Mouse (Mus musculus) testis, adult 2 months (tissue): ENCODE results near the gene Tagln2.

Source experiments
- CTCF ChIP-seq: fragments of 200-500 bp; IDR thresholded peaks from 2 replicates; pipeline ENCODE4 v1.5.1; 2012; ENCODE audit warnings: low read depth, mild to moderate bottlenecking, inconsistent platforms, low read length, moderate library complexity; ENCODE audit not compliant: control insufficient read depth, insufficient read depth, insufficient replicate concordance
- POLR2A ChIP-seq: fragments of 200-500 bp; IDR thresholded peaks from 2 replicates; pipeline ENCODE4 v1.6.1; 2012; ENCODE audit warnings: low read depth, mild to moderate bottlenecking, inconsistent platforms, low read length, moderate library complexity; ENCODE audit not compliant: control insufficient read depth

DNA sequence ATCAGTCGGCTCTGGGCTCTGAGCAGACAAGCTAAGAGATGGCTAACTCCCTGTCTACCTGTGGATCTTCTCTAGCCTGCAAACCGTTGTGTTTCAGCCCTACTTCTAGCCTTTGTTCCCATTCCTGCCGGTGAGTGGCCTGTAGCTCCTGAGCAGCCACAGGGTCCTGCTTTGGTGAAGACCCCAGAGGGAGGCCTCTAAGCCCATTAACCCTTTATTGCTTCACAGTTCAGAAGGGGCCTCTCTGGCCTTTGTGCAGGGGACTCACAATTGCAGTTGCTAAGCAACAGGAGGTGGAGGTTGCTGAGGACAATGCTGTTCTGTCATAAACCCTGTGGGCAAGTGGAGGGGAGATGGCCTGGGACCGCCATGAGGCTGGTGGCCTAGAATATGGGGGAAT, 13.6 kb upstream of the Tagln2 start:
- TF ChIP-seq POLR2A (no peak), CTCF (no peak)
